Mouse (Mus musculus) C2C12 (cell line): Measurements from ENCODE around the gene Cachd1. TPM values are rescaled to one million over a fixed set of nuclear protein-coding genes. Genes with fewer than 3 reads are reported as not detected.

ENCODE experiments used
- H3K27me3 ChIP-seq: one replicate; pipeline ENCODE4 v1.6.1; 2011; ENCODE audit not compliant: control insufficient read depth, insufficient read depth, insufficient read length
- H3K36me3 ChIP-seq: one replicate; pipeline ENCODE4 v1.6.1; 2011; ENCODE audit not compliant: control insufficient read depth, insufficient read depth
- H3K4me3 ChIP-seq: one replicate; pipeline ENCODE4 v1.5.1; 2011; ENCODE audit warnings: mild to moderate bottlenecking, control low read depth; ENCODE audit not compliant: poor library complexity, insufficient read depth, severe bottlenecking
- H3K79me2 ChIP-seq: one replicate; pipeline ENCODE4 v1.6.1; 2011; ENCODE audit not compliant: control insufficient read depth, insufficient read depth
- H3K79me3 ChIP-seq: one replicate; pipeline ENCODE4 v1.6.1; 2011; ENCODE audit warnings: low read depth, control low read depth
- H3ac ChIP-seq: one replicate; pipeline ENCODE3; 2011; ENCODE audit warnings: low read depth; ENCODE audit not compliant: control insufficient read depth, insufficient read length
- CEBPB ChIP-seq: IDR thresholded peaks from one replicate; pipeline ENCODE4 v1.6.1; 2011; ENCODE audit warnings: low read depth, mild to moderate bottlenecking, control low read depth, moderate library complexity
- CTCF ChIP-seq: IDR thresholded peaks from one replicate; pipeline ENCODE4 v1.5.1; 2011; ENCODE audit not compliant: control insufficient read depth, insufficient read depth, insufficient read length
- FOSL1 ChIP-seq: IDR thresholded peaks from one replicate; pipeline ENCODE4 v1.8.0; 2011; ENCODE audit warnings: mild to moderate bottlenecking, low read length; ENCODE audit not compliant: poor library complexity, insufficient read depth, severe bottlenecking
- MAX ChIP-seq: IDR thresholded peaks from one replicate; pipeline ENCODE4 v1.6.1; 2011; ENCODE audit warnings: mild to moderate bottlenecking, control low read depth
- MYOD1 ChIP-seq: IDR thresholded peaks from one replicate; pipeline ENCODE4 v1.6.1; 2011; ENCODE audit warnings: low read depth; ENCODE audit not compliant: control insufficient read depth, insufficient read length
- MYOG ChIP-seq: IDR thresholded peaks from one replicate; pipeline ENCODE4 v1.6.1; 2011; ENCODE audit not compliant: control insufficient read depth, insufficient read length; ENCODE audit errors: extremely low read depth
- USF1 ChIP-seq: IDR thresholded peaks from one replicate; pipeline ENCODE4 v1.6.1; 2011; ENCODE audit warnings: low read depth, mild to moderate bottlenecking, control low read depth, moderate library complexity
- polyA plus RNA-seq: library from polyadenylated mRNA; unstranded; fragments of >200 nt; fragmentation: generic; extraction: Trizol; gene quantifications from one replicate; pipeline ENCODE4 v1.2.1, GENCODE M21; 2012; ENCODE audit warnings: missing spikeins

The Cachd1 gene
- polyA plus RNA-seq, 1 experiment, result 8.1 TPM

GRCm38 (mm10) chr4:100843119-100843518, 66.6 kb downstream of the Cachd1 start:
- Histone ChIP-seq H3K79me3 (peaks cover 3% of the 10 kb centered on the region), H3K4me3 (no peak overlapping the region), H3K27me3 (no peaks in the 10 kb centered on the region), H3K36me3 (no peaks in the 10 kb centered on the region), H3K79me2 (peaks cover 42% of the 10 kb centered on the region), H3ac (no peak overlapping the region)
- TF ChIP-seq CTCF, result no peak
- no peak for TF ChIP-seq USF1
- TF ChIP-seq MYOG, result no peak
- no peak for TF ChIP-seq CEBPB
- no peak for TF ChIP-seq FOSL1
- TF ChIP-seq MYOD1, result no peak
- no peak for TF ChIP-seq MAX

GRCm38 (mm10) chr4:100850846-100851495, 74.5 kb downstream of the Cachd1 start:
- Histone ChIP-seq H3ac (no peak overlapping the region), H3K27me3 (no peaks in the 10 kb centered on the region), H3K79me2 (peaks cover 18% of the 10 kb centered on the region), H3K36me3 (no peaks in the 10 kb centered on the region), H3K4me3 (no peak overlapping the region), H3K79me3 (peaks cover 13% of the 10 kb centered on the region)
- TF ChIP-seq MAX (no peak), FOSL1 (no peak), USF1 (no peak), MYOD1 (no peak), CEBPB (no peak), MYOG (no peak), CTCF (no peak)

GRCm38 (mm10) chr4:100852448-100852847, 76.0 kb downstream of the Cachd1 start:
- Histone ChIP-seq H3ac (no peak overlapping the region), H3K27me3 (no peaks in the 10 kb centered on the region), H3K4me3 (no peak overlapping the region), H3K79me3 (peaks cover 13% of the 10 kb centered on the region), H3K79me2 (peaks cover 26% of the 10 kb centered on the region), H3K36me3 (no peaks in the 10 kb centered on the region)
- TF ChIP-seq CTCF (no peak), MAX (no peak), MYOD1 (no peak), FOSL1 (no peak), CEBPB (no peak), USF1 (no peak), MYOG (no peak)

GRCm38 (mm10) chr4:100853426-100853825, 77.0 kb downstream of the Cachd1 start:
- Histone ChIP-seq H3K36me3 (no peaks in the 10 kb centered on the region), H3K27me3 (no peaks in the 10 kb centered on the region), H3ac (no peak overlapping the region), H3K4me3 (no peak overlapping the region), H3K79me3 (peaks cover 16% of the 10 kb centered on the region), H3K79me2 (peaks cover 31% of the 10 kb centered on the region)
- TF ChIP-seq CEBPB (no peak), FOSL1 (no peak), CTCF (no peak), USF1 (no peak), MYOD1 (no peak), MAX (no peak), MYOG (no peak)

- peaks cover 36% of the 10 kb centered on the region for H3K79me2 ChIP-seq
- peaks cover 14% of the 10 kb centered on the region for H3K79me3 ChIP-seq
- no peak for TF ChIP-seq MYOG
- no peak overlapping the region for H3K4me3 ChIP-seq
- no peak overlapping the region for H3ac ChIP-seq
- no peaks in the 10 kb centered on the region for H3K27me3 ChIP-seq
- H3K36me3 ChIP-seq, result no peaks in the 10 kb centered on the region
Observed at GRCm38 (mm10) chr4:100855373-100855772, 78.9 kb downstream of the Cachd1 start.

- TF ChIP-seq MAX, result no peak
- TF ChIP-seq FOSL1, result no peak
- no peak for TF ChIP-seq CEBPB
- no peak for TF ChIP-seq CTCF
- TF ChIP-seq MYOG, result no peak
- TF ChIP-seq MYOD1, result no peak
- no peak for TF ChIP-seq USF1
- H3K27me3 ChIP-seq, result no peaks in the 10 kb centered on the region
- H3ac ChIP-seq, result no peak overlapping the region
- peaks cover 36% of the 10 kb centered on the region for H3K79me2 ChIP-seq
- no peaks in the 10 kb centered on the region for H3K36me3 ChIP-seq
- peaks cover 14% of the 10 kb centered on the region for H3K79me3 ChIP-seq
- no peak overlapping the region for H3K4me3 ChIP-seq
Observed at GRCm38 (mm10) chr4:100857411-100857869, 81.0 kb downstream of the Cachd1 start.
